Mouse (Mus musculus): ENCODE measurements at regions not wholly inside any gene's neighbourhood (a gene's known extent, or its start where the extent isn't known, plus 50 kb on each side); places are given as distances from the start of the nearest gene placed in this dataset.

DNA sequence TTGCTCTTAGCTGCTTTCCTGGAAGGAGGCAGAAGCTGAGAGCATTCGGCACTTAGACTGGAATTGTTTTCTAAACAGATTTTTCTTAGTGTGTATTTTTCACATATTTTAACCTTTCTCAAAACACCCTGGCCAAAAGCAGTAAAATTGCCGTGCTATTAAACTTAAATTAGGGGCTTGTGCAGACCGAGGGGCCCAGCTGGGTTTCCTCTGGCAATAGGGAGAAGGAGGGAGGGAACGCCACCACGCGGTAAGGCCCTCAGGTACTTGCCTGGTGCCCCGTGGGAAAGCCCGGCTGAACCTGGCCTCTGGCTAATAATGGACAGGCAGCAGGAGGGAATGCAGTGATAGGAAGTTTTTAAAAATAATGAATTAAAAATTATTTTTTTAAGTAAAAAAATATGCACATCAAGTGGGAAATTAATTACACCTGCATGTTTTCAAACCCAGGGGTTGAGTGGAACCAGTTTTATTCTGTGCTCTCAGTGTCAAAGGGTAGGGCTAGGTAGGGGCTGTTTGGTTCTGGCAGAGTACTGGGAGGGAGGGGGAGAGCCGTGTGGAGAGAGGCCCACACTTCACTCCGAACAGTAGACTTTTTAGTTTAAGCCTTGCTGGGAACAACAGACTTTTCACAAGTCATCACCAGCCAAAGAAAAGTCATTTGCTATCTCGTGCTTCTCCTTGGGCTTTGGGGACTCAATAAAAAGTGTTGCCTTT, 543.8 kb downstream of the Ccdc171 start:
- no peak overlapping the region for H3K4me3 ChIP-seq
- no peak for DNase-seq (ENCODE audit: low spot score in 2 of 2)
- no peak overlapping the region for H3K27ac ChIP-seq
- TF ChIP-seq CTCF (conservative IDR thresholded peaks at IDR 0.05): no peak

DNA sequence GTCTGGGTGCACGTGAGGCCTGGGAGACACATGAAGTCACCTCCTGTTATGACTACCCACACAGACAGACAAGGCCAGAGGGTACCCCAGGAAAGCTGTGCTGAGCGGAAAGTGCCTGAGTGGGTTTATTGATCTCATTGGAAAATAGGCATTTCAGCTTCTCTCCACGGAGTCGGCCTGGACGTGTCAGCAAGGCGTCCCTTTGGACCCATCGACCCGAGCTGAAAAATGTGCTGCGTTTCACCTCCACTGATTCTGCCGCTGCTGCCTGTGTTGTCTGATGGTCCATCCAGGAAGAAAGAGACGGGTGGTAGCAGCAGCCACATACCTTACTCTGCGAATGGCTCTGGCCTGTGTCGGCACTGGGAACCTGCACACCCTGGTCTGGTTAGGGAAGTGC, 544.3 kb downstream of the Ccdc171 start:
- Histone ChIP-seq H3K27ac (no peak overlapping the region), H3K4me3 (no peak overlapping the region)
- no peak for DNase-seq (ENCODE audit: low spot score in 2 of 2)
- TF ChIP-seq CTCF (conservative IDR thresholded peaks at IDR 0.05): no peak

DNA sequence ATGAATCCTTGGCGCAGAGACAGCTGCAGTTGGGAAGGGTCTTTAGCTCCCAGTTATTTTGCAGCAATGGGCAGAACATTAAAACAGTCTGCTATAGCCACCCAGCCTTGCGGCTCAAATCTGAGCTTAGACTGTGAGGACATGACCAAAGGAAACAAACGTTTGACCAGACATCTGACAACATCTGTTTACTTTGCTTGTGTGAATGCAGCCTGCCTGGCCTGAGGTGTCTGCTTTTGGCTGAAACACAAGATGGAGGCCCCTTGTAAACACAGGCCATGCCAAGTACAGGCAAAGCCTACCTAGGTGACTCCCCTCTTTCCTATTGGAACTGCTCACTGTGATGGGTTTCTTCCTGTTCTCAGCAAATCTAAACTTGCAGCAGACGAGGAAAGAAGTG, 544.7 kb downstream of the Ccdc171 start:
- H3K4me3 ChIP-seq: no peak overlapping the region
- DNase-seq (ENCODE audit: low spot score in 2 of 2): no peak
- no peak overlapping the region for H3K27ac ChIP-seq
- TF ChIP-seq CTCF (conservative IDR thresholded peaks at IDR 0.05): no peak

GRCm38 (mm10) chr4:84072096-84072495, 546.8 kb downstream of the Ccdc171 start:
- H3K27ac ChIP-seq: no peak overlapping the region
- no peak for DNase-seq (ENCODE audit: low spot score in 2 of 2)
- no peak for TF ChIP-seq CTCF (conservative IDR thresholded peaks at IDR 0.05)
- no peak overlapping the region for H3K4me3 ChIP-seq

DNA sequence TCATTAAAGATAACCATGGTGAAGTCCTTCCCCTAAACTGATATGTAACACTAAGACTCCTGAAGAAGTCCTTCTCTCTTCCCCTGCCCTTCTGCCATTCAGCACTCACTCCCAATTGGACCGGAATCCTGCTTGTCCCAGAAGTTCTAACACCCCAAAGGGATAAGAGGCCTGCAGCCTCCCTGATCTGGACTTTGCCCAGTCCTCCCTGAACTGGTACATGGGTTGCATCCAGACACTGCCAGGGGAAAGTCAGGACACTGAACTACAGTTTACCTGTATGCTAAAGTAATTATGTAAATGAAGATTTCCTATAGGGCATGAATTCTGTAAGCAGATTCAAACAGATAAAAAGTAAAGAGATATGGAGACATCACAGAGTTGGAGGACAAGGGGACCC, 551.2 kb downstream of the Ccdc171 start:
- TF ChIP-seq CTCF (conservative IDR thresholded peaks at IDR 0.05): no peak
- H3K4me3 ChIP-seq: no peak overlapping the region
- DNase-seq (ENCODE audit: low spot score in 2 of 2): no peak
- H3K27ac ChIP-seq: no peak overlapping the region

- Histone ChIP-seq H3K4me3 (no peak overlapping the region), H3K27ac (no peak overlapping the region)
- no peak for TF ChIP-seq CTCF (conservative IDR thresholded peaks at IDR 0.05)
- DNase-seq (ENCODE audit: low spot score in 2 of 2): no peak
Measured at GRCm38 (mm10) chr4:84079516-84079915, 554.2 kb downstream of the Ccdc171 start.

- H3K4me3 ChIP-seq: no peak overlapping the region
- DNase-seq (ENCODE audit: low spot score in 2 of 2): no peak
- H3K27ac ChIP-seq: no peak overlapping the region
- no peak for TF ChIP-seq CTCF (conservative IDR thresholded peaks at IDR 0.05)
Measured at GRCm38 (mm10) chr4:84081518-84081917, 556.2 kb downstream of the Ccdc171 start.

- no peak for TF ChIP-seq CTCF (conservative IDR thresholded peaks at IDR 0.05)
- DNase-seq (ENCODE audit: low spot score in 2 of 2): no peak
- no peak overlapping the region for H3K27ac ChIP-seq
Measured at GRCm38 (mm10) chr4:84088166-84088565, 562.8 kb downstream of the Ccdc171 start.

GRCm38 (mm10) chr4:84092509-84092908, 567.2 kb downstream of the Ccdc171 start:
- DNase-seq (ENCODE audit: low spot score in 2 of 2): no peak
- TF ChIP-seq CTCF (conservative IDR thresholded peaks at IDR 0.05): no peak
- Histone ChIP-seq H3K27ac (no peak overlapping the region), H3K4me3 (no peak overlapping the region)

More at GRCm38 (mm10) chr4:84088166-84088565, 562.8 kb downstream of the Ccdc171 start:
- no peak overlapping the region for H3K4me3 ChIP-seq

DNA sequence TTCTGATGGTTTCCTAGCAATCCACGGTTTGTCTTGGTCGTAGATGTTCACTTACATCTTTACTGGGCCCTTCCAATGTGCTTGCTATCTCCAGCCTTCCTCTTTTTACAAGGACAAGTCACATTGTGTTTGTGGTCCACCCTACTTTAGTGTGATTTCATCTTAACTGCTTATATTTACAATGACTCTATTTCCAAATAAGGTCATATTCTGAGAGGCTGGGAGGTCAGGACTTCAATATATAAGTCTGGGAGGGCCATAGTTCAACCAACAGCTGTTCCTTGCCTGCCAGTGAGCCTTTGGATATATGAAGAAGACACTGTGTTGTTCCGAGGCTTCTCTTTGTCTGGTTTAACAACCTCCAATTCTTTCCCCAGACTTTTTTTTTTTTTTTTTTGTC, 569.9 kb downstream of the Ccdc171 start:
- no peak overlapping the region for H3K4me3 ChIP-seq
- no peak overlapping the region for H3K27ac ChIP-seq
- TF ChIP-seq CTCF (conservative IDR thresholded peaks at IDR 0.05): no peak

GRCm38 (mm10) chr4:84096081-84096480, 570.7 kb downstream of the Ccdc171 start:
- no peak overlapping the region for H3K4me3 ChIP-seq
- no peak for DNase-seq (ENCODE audit: low spot score in 2 of 2)
- TF ChIP-seq CTCF (conservative IDR thresholded peaks at IDR 0.05): no peak
- no peak overlapping the region for H3K27ac ChIP-seq

More for the DNA sequence above, 569.9 kb downstream of the Ccdc171 start:
- DNase-seq (ENCODE audit: low spot score in 2 of 2): no peak

DNA sequence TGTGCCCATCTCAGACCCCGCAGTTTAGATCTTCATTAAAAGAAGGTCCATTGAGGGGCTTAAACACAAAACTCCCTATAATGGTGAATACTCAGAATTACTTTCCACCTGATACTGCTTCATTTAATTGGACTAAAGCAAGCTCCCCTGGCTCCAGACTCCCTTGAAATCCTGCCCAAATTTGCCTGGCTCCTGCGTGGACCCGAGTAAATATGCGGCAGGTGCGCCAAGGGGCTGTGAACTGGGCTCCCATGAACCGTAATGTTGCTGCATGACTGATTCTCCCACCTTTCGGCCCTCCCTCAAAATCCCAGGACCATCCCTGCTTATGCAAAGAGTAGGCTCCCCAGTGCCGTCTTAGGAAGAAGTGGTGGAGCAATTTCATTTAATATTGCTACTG, 573.7 kb downstream of the Ccdc171 start:
- Histone ChIP-seq H3K4me3 (no peak overlapping the region), H3K27ac (no peak overlapping the region)
- no peak for TF ChIP-seq CTCF (conservative IDR thresholded peaks at IDR 0.05)
- no peak for DNase-seq (ENCODE audit: low spot score in 2 of 2)

GRCm38 (mm10) chr4:84101923-84102322, 573.2 kb downstream of the Bnc2 start:
- H3K4me3 ChIP-seq: no peak overlapping the region
- H3K27ac ChIP-seq: no peak overlapping the region
- TF ChIP-seq CTCF (conservative IDR thresholded peaks at IDR 0.05): no peak
- DNase-seq (ENCODE audit: low spot score in 2 of 2): no peak

- DNase-seq (ENCODE audit: low spot score in 2 of 2): no peak
- H3K4me3 ChIP-seq: no peak overlapping the region
- TF ChIP-seq CTCF (conservative IDR thresholded peaks at IDR 0.05): no peak
- no peak overlapping the region for H3K27ac ChIP-seq
Measured at GRCm38 (mm10) chr4:84102736-84103135, 572.3 kb downstream of the Bnc2 start.

Data from layer of hippocampus, adult 2 months (tissue).